Comparison of ENCODE assay signal across 16 mouse cellular contexts in the genomic region with DNA sequence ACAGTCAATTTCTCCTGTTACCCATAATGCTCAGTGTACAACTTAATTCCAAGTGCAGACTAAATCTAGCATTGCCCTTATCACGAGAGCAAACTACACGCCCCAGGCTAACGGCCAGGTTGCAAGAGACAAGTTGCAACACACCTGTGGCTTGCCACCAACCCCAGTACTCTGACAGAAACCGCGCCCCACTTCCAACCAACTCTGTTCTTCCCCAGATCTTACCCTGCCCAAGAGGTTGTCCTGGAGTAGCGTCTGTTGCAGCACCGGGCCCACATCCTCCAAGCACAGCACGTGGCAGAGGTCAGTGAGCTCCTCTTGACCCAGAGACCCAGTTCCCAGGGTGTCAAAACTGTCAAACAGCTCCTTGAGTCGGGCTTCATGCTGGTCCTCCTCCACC. TPM values are rescaled to one million over a fixed set of nuclear protein-coding genes. Genes with fewer than 3 reads are reported as not detected.
A peak's percentile ranks its signal among the peaks of the same experiment; 100 is the strongest.
DNase-seq lines count a peak whose midpoint lies in the region; ATAC-seq and TF ChIP-seq lines count a peak whose summit lies in the region.
"Had no signal": no experiment of that assay in that cellular context is flagged by ENCODE, and none has a peak within 500 bp of the region (broad histone marks: within the 10 kb centered on the region; RNA-seq: fewer than 3 reads in every experiment).

No protein-coding gene starts in this region.

- peak; percentile 35 for DNase-seq in thymus, postnatal 14 days
- DNase-seq in thymus, postnatal 10 days (ENCODE audit: low spot score in 2 of 2): no peak
- peak; percentile 82 for DNase-seq in lung, postnatal 0 days (ENCODE audit: low spot score)
- DNase-seq in thymus, postnatal 4 days: peak; percentile 44
- DNase-seq: cerebellum, adult 2 months; forebrain, postnatal 0 days; heart, postnatal 10 days; kidney, postnatal 14 days; right cerebral cortex, postnatal 4 days had no signal

- ATAC-seq in liver, embryonic 15.5 days (ENCODE audit: insufficient read depth): peak; percentile 40; the same call in 1 of the 2 replicates
- peak; percentile 91 for ATAC-seq in lung, postnatal 0 days
- ATAC-seq in midbrain, embryonic 16.5 days: no peak
- ATAC-seq in cerebellum, adult (ENCODE audit: insufficient number of reproducible peaks, low FRiP score, low TSS enrichment): no peak
- ATAC-seq: forebrain, postnatal 0 days had no signal

- H3K4me2 ChIP-seq in liver, embryonic 15.5 days: no peak overlapping the region
- H3K4me2 ChIP-seq in lung, postnatal 0 days (replicated peaks; ENCODE audit: low read depth, low read length): no peak overlapping the region
- no peak overlapping the region for H3K4me2 ChIP-seq in midbrain, embryonic 16.5 days (ENCODE audit: low read length)
- H3K4me2 ChIP-seq: stomach, embryonic 15.5 days had no signal

- no peak overlapping the region for H3K9ac ChIP-seq in liver, embryonic 15.5 days
- no peak overlapping the region for H3K9ac ChIP-seq in lung, postnatal 0 days (replicated peaks; ENCODE audit: low read depth)
- H3K9ac ChIP-seq in midbrain, embryonic 16.5 days (ENCODE audit: low read depth, low read length): no peak overlapping the region
- H3K9ac ChIP-seq: forebrain, postnatal 0 days; stomach, embryonic 15.5 days had no signal

- 57% methylated on average over 9 of the region's 9 CpGs for WGBS in liver, embryonic 15.5 days (ENCODE audit: insufficient replicate concordance)
- 56% methylated on average over 9 of the region's 9 CpGs for WGBS in lung, postnatal 0 days
- 95% methylated on average over 9 of the region's 9 CpGs for WGBS in midbrain, embryonic 16.5 days

- no peaks in the 10 kb centered on the region for H3K27me3 ChIP-seq in liver, embryonic 15.5 days
- no peaks in the 10 kb centered on the region for H3K27me3 ChIP-seq in lung, postnatal 0 days (replicated peaks; ENCODE audit: insufficient read depth, low read length)
- H3K27me3 ChIP-seq in midbrain, embryonic 16.5 days (ENCODE audit: control insufficient read depth, insufficient read depth, low read depth, low read length): no peaks in the 10 kb centered on the region
- H3K27me3 ChIP-seq: megakaryocyte, embryonic 14.5 days; stomach, embryonic 15.5 days had no signal

- no peak overlapping the region for H3K4me3 ChIP-seq in liver, embryonic 15.5 days (replicated peaks)
- H3K4me3 ChIP-seq in lung, postnatal 0 days (ENCODE audit: low read depth, low read length): no peak overlapping the region
- H3K4me3 ChIP-seq in midbrain, embryonic 16.5 days (ENCODE audit: low read depth, low read length): no peak overlapping the region
- H3K4me3 ChIP-seq: erythroblast, embryonic 14.5 days; limb, embryonic 10.5 days; megakaryocyte, embryonic 14.5 days; stomach, embryonic 15.5 days had no signal

- H3K9me3 ChIP-seq in liver, embryonic 15.5 days (replicated peaks): no peaks in the 10 kb centered on the region
- no peaks in the 10 kb centered on the region for H3K9me3 ChIP-seq in lung, postnatal 0 days (ENCODE audit: low read length)
- no peaks in the 10 kb centered on the region for H3K9me3 ChIP-seq in midbrain, embryonic 16.5 days (replicated peaks; ENCODE audit: control insufficient read depth, low read length, poor library complexity, severe bottlenecking)
- H3K9me3 ChIP-seq: limb, embryonic 10.5 days; megakaryocyte, embryonic 14.5 days; stomach, embryonic 15.5 days had no signal

- no peak overlapping the region for H3K27ac ChIP-seq in liver, embryonic 15.5 days (replicated peaks)
- no peak overlapping the region for H3K27ac ChIP-seq in lung, postnatal 0 days (ENCODE audit: low read length)
- no peak overlapping the region for H3K27ac ChIP-seq in midbrain, embryonic 16.5 days (ENCODE audit: low read length)
- H3K27ac ChIP-seq: limb, embryonic 10.5 days; stomach, embryonic 15.5 days had no signal

- no peak for TF ChIP-seq CTCF in lung, postnatal 0 days (IDR thresholded peaks at IDR 0.05)

- peak; percentile 17; the same call in 1 of the 2 replicates for TF ChIP-seq EP300 in lung, postnatal 0 days (IDR thresholded peaks at IDR 0.05)

- H3K4me1 ChIP-seq in liver, embryonic 15.5 days (replicated peaks): peaks cover 20% of the 10 kb centered on the region
- H3K4me1 ChIP-seq in lung, postnatal 0 days (ENCODE audit: insufficient read depth, low read depth, low read length): 0 out of 2 replicates have a peak, but pooled peaks cover 5% of the 10 kb centered on the region
- peaks cover 20% of the 10 kb centered on the region for H3K4me1 ChIP-seq in midbrain, embryonic 16.5 days (ENCODE audit: control insufficient read depth, insufficient read depth, low read length)

- no peaks in the 10 kb centered on the region for H3K36me3 ChIP-seq in liver, embryonic 15.5 days (replicated peaks)
- H3K36me3 ChIP-seq in lung, postnatal 0 days (ENCODE audit: insufficient read depth, low read length): no peaks in the 10 kb centered on the region
- no peaks in the 10 kb centered on the region for H3K36me3 ChIP-seq in midbrain, embryonic 16.5 days (ENCODE audit: control insufficient read depth, insufficient read depth, low read length)
- H3K36me3 ChIP-seq: stomach, embryonic 15.5 days had no signal

RNA-seq across cellular contexts. Expression of a gene that starts 11.1 kb away (rescaled TPM):
- polyA plus RNA-seq in liver, embryonic 15.5 days (2015; fragmentation: Nextera tagmentation; extraction: Ambion mirVana): 3.0 and 3.2 TPM in 2 replicates
- polyA plus RNA-seq in lung, postnatal 0 days (2015; fragmentation: Nextera tagmentation; extraction: Ambion mirVana): 8.3 and 8.6 TPM in 2 replicates
- polyA plus RNA-seq in midbrain, embryonic 16.5 days (2015; fragmentation: Nextera tagmentation; extraction: Ambion mirVana): 14.1 and 16.3 TPM in 2 replicates

RNA-seq across cellular contexts. Expression of a gene that starts 51.5 kb away (rescaled TPM):
- not detected in 2 replicates for polyA plus RNA-seq in liver, embryonic 15.5 days (2015; fragmentation: Nextera tagmentation; extraction: Ambion mirVana)
- polyA plus RNA-seq in lung, postnatal 0 days (2015; fragmentation: Nextera tagmentation; extraction: Ambion mirVana): 0.45 and 0.57 TPM in 2 replicates
- 0.16 and 0.25 TPM in 2 replicates for polyA plus RNA-seq in midbrain, embryonic 16.5 days (2015; fragmentation: Nextera tagmentation; extraction: Ambion mirVana)
- polyA plus RNA-seq: cerebellum, adult 2 months; erythroblast, embryonic 14.5 days; limb, embryonic 10.5 days; stomach, embryonic 15.5 days had no signal

Comparison
In these comparisons a context has a peak if more than half of its experiments do, and no peak if none do; other contexts are left out.
1. DNase-seq: peak in thymus, postnatal 14 days (single experiment), lung, postnatal 0 days (single experiment) and thymus, postnatal 4 days (single experiment); none in thymus, postnatal 10 days (0 of 2).
2. ATAC-seq: peak in liver, embryonic 15.5 days (single experiment) and lung, postnatal 0 days (single experiment); none in midbrain, embryonic 16.5 days (single experiment) and cerebellum, adult (single experiment).